Mouse (Mus musculus) B cell, adult 62 days (primary cell): ENCODE data around the gene Man2a2. TPM values are rescaled to one million over a fixed set of nuclear protein-coding genes. Genes with fewer than 3 reads are reported as not detected.

Experiments used
- total RNA-seq: library from RNA; stranded (reverse); gene quantifications from 4 replicates; pipeline ENCODE4 v1.2.4, GENCODE M21; 2023

Gene Man2a2
- 92.3 to 112 TPM (median 102 TPM) in 4 replicates for total RNA-seq

GRCm38 (mm10) chr7:80371041-80371751, at the start of gene Man2a2:
Man2a2 (minus strand) TSS chr7:80371375.

GRCm38 (mm10) chr7:80405188-80405695, 34.1 kb upstream of the Man2a2 start, which contains the start of gene Furin:
Furin (minus strand) TSS chr7:80405436.

GRCm38 (mm10) chr7:80387633-80388543, 16.7 kb upstream of the Man2a2 start, which contains the start of gene Fes:
Fes (minus strand) TSS chr7:80387946.

GRCm38 (mm10) chr7:80342858-80343257, 28.3 kb downstream of the Man2a2 start, which contains the start of gene Hddc3:
Hddc3 (plus strand) TSS chr7:80343104.

GRCm38 (mm10) chr7:80340793-80341192, 30.4 kb downstream of the Man2a2 start, which contains the start of gene Unc45a:
Unc45a (minus strand) TSS chr7:80341005.

GRCm38 (mm10) chr7:80324043-80324815, 46.9 kb downstream of the Man2a2 start, which contains the start of gene Rccd1:
Rccd1 (minus strand) TSS chr7:80324454.

Other genes starting within 250 kb of the Man2a2 start
- gene Sema4b, start 184.5 kb downstream of the Man2a2 start, total RNA-seq = 141 to 155 TPM (median 148 TPM) in 4 replicates
- 86.7 to 111 TPM (median 93.5 TPM) in 4 replicates for gene Cib1, start 138.6 kb downstream of the Man2a2 start, total RNA-seq
- gene Gdpgp1, start 138.5 kb downstream of the Man2a2 start, total RNA-seq = 5.6 to 8.0 TPM (median 6.5 TPM) in 4 replicates
- gene Ttll13, start 125.0 kb downstream of the Man2a2 start, total RNA-seq = 1.0 to 3.8 TPM (median 2.1 TPM) in 4 replicates
- gene Ngrn, start 110.2 kb downstream of the Man2a2 start, total RNA-seq = 13.1 to 17.9 TPM (median 17.1 TPM) in 4 replicates
- 31.2 to 36.5 TPM (median 34.5 TPM) in 4 replicates for gene Vps33b, start 101.7 kb downstream of the Man2a2 start, total RNA-seq
- gene Prc1, start 76.9 kb downstream of the Man2a2 start, total RNA-seq = 4.2 to 7.5 TPM (median 5.5 TPM) in 4 replicates
- 23.3 to 31.6 TPM (median 27.0 TPM) in 4 replicates for gene Rccd1, start 46.9 kb downstream of the Man2a2 start, total RNA-seq
- gene Unc45a, start 30.4 kb downstream of the Man2a2 start, total RNA-seq = 86.9 to 102 TPM (median 94.9 TPM) in 4 replicates
- gene Hddc3, start 28.3 kb downstream of the Man2a2 start, total RNA-seq = 13.2 to 21.3 TPM (median 14.8 TPM) in 4 replicates
- 30.4 to 45.6 TPM (median 39.6 TPM) in 4 replicates for gene Fes, start 16.6 kb upstream of the Man2a2 start, total RNA-seq
- gene Furin, start 34.1 kb upstream of the Man2a2 start, total RNA-seq = 56.9 to 70.6 TPM (median 59.0 TPM) in 4 replicates
- 14.4 to 18.7 TPM (median 17.4 TPM) in 4 replicates for gene Blm, start 163.7 kb upstream of the Man2a2 start, total RNA-seq